Mouse (Mus musculus): Measurements from ENCODE around the gene Fam20c.

Fam20c gene

GRCm38 (mm10) chr5:138809767-138810166 is 55.5 kb downstream of the Fam20c start:
- DNase-seq (ENCODE audit: low spot score): no peak

GRCm38 (mm10) chr5:138819780-138820179 is 65.5 kb downstream of the Fam20c start, which contains the start of gene Gm5294:
TSS of gene Gm5294 (plus strand) at chr5:138820080.
- DNase-seq (ENCODE audit: low spot score): no peak

GRCm38 (mm10) chr5:138820717-138821332 is 66.5 kb downstream of the Fam20c start:
- DNase-seq (ENCODE audit: low spot score): no peak

GRCm38 (mm10) chr5:138825090-138825489 is 70.8 kb downstream of the Fam20c start:
- no peak for DNase-seq (ENCODE audit: low spot score)

- DNase-seq (ENCODE audit: low spot score): no peak
Observed at GRCm38 (mm10) chr5:138833406-138833805, 79.1 kb downstream of the Fam20c start.

GRCm38 (mm10) chr5:138834910-138835309 is 80.6 kb downstream of the Fam20c start:
- DNase-seq (ENCODE audit: low spot score): no peak

GRCm38 (mm10) chr5:138840981-138841380 is 86.7 kb downstream of the Fam20c start:
- no peak for DNase-seq (ENCODE audit: low spot score)

- no peak for DNase-seq (ENCODE audit: low spot score)
Observed at GRCm38 (mm10) chr5:138843168-138843824, 89.0 kb downstream of the Fam20c start.

GRCm38 (mm10) chr5:138846506-138846905 is 92.2 kb downstream of the Fam20c start:
- no peak for DNase-seq (ENCODE audit: low spot score)

GRCm38 (mm10) chr5:138848102-138848501 is 93.8 kb downstream of the Fam20c start:
- DNase-seq (ENCODE audit: low spot score): peak; percentile 92

- no peak for DNase-seq (ENCODE audit: low spot score)
Observed at GRCm38 (mm10) chr5:138849682-138850461, 95.6 kb downstream of the Fam20c start.

- no peak for DNase-seq (ENCODE audit: low spot score)
Observed at GRCm38 (mm10) chr5:138850462-138850844, 96.1 kb downstream of the Fam20c start.

GRCm38 (mm10) chr5:138851296-138851780 is 97.0 kb downstream of the Fam20c start:
- DNase-seq (ENCODE audit: low spot score): no peak

- no peak for DNase-seq (ENCODE audit: low spot score)
Observed at GRCm38 (mm10) chr5:138852151-138852550, 97.8 kb downstream of the Fam20c start.

- DNase-seq (ENCODE audit: low spot score): no peak
Observed at GRCm38 (mm10) chr5:138853349-138853748, 99.0 kb downstream of the Fam20c start.

GRCm38 (mm10) chr5:138857010-138857617 is 102.8 kb downstream of the Fam20c start:
- DNase-seq (ENCODE audit: low spot score): peak; percentile 85

GRCm38 (mm10) chr5:138857811-138858251 is 103.5 kb downstream of the Fam20c start:
- no peak for DNase-seq (ENCODE audit: low spot score)

Data from urinary bladder, postnatal 25 days (tissue).